Mouse (Mus musculus) midbrain, embryonic 14.5 days (tissue): ENCODE results near the gene Naa25. TPM values are rescaled to one million over a fixed set of nuclear protein-coding genes. Genes with fewer than 3 reads are reported as not detected.
A peak's percentile ranks its signal among the peaks of the same experiment; 100 is the strongest.

Experiments
- ATAC-seq: fragments of 200-750 bp; cut with Nextera tagmentation; 2 replicates; pipeline ENCODE4 v1.8.0; 2017; ENCODE audit warnings: moderate number of reproducible peaks, moderate library complexity; ENCODE audit not compliant: low FRiP score, low TSS enrichment
- DNase-seq: peaks from one replicate; pipeline ENCODE4 v3.0.0-alpha.2; 2015
- H3K27ac ChIP-seq: fragments of 300-500 bp; sonication (generic); replicated peaks from 2 replicates; pipeline ENCODE4 v1.5.1; 2014; ENCODE audit warnings: mild to moderate bottlenecking, low read depth, low read length, moderate library complexity
- H3K27me3 ChIP-seq: fragments of 300-500 bp; sonication (generic); 2 replicates; pipeline ENCODE4 v1.6.1; 2014; ENCODE audit warnings: low read length, control low read depth, mixed read lengths; ENCODE audit not compliant: control insufficient read depth, insufficient read depth
- H3K36me3 ChIP-seq: fragments of 300-500 bp; sonication (generic); 2 replicates; pipeline ENCODE4 v1.6.1; 2014; ENCODE audit warnings: low read length, control low read depth; ENCODE audit not compliant: control insufficient read depth, insufficient read depth
- H3K4me1 ChIP-seq: fragments of 300-500 bp; sonication (generic); 2 replicates; pipeline ENCODE4 v1.6.1; 2014; ENCODE audit warnings: mild to moderate bottlenecking, antibody characterized with exemption, low read length, control low read depth; ENCODE audit not compliant: control insufficient read depth, insufficient read depth
- H3K4me2 ChIP-seq: fragments of 300-500 bp; sonication (generic); 2 replicates; pipeline ENCODE4 v1.6.1; 2014; ENCODE audit warnings: mild to moderate bottlenecking, low read length, moderate library complexity
- H3K4me3 ChIP-seq: fragments of 300-500 bp; sonication (generic); replicated peaks from 2 replicates; pipeline ENCODE4 v1.5.1; 2014; ENCODE audit warnings: low read depth, low read length
- H3K9ac ChIP-seq: fragments of 300-500 bp; sonication (generic); replicated peaks from 2 replicates; pipeline ENCODE4 v1.6.1; 2014; ENCODE audit warnings: mild to moderate bottlenecking, low read length, moderate library complexity
- H3K9me3 ChIP-seq: fragments of 300-500 bp; sonication (generic); 2 replicates; pipeline ENCODE4 v1.6.1; 2016; ENCODE audit warnings: low read length, control low read depth, mixed read lengths; ENCODE audit not compliant: control insufficient read depth
- WGBS: fragments of 180-500 bp; shearing (Covaris S2); extraction: QIAGEN DNeasy Blood & Tissue Kit; methylation state at CpG from one replicate; pipeline ENCODE4 v1.1.7; 2014; 5-methylcytosine and 5-hydroxymethylcytosine counted together
- polyA plus RNA-seq: library from polyadenylated mRNA; unstranded; fragments of >200 nt; fragmentation: Nextera tagmentation; extraction: Ambion mirVana; gene quantifications from 2 replicates; pipeline ENCODE4 v1.2.1, GENCODE M21; 2014

Gene Naa25
- 42.9 and 60.7 TPM in 2 replicates for polyA plus RNA-seq

GRCm38 (mm10) chr5:121397187-121398145 is at the start of gene Naa25:
TSS of gene Naa25 (plus strand) at chr5:121397936.
- Histone ChIP-seq H3K27ac (peak within 1 kb of the TSS; percentile 68), H3K36me3 (peaks cover 6% of the 10 kb centered on the region; the same call in 1 of the 2 replicates), H3K27me3 (no peaks in the 10 kb centered on the region), H3K9me3 (no peaks in the 10 kb centered on the region), H3K9ac (peak within 1 kb of the TSS; percentile 78), H3K4me1 (peaks cover 8% of the 10 kb centered on the region), H3K4me2 (peak within 1 kb of the TSS; percentile 90), H3K4me3 (peak within 1 kb of the TSS; percentile 96)
- peak; percentile 100 for DNase-seq
- 9% methylated on average over 53 of the region's 53 CpGs for WGBS
- ATAC-seq = peak; percentile 95

GRCm38 (mm10) chr5:121359229-121359628 is 38.5 kb upstream of the Naa25 start:
- DNase-seq (no peak), ATAC-seq (no peak)
- peaks cover 99% of the 10 kb centered on the region for H3K36me3 ChIP-seq
- no peak overlapping the region for H3K4me3 ChIP-seq
- no peaks in the 10 kb centered on the region for H3K27me3 ChIP-seq
- no peak overlapping the region for H3K9ac ChIP-seq
- no peak overlapping the region for H3K4me2 ChIP-seq
- H3K9me3 ChIP-seq = no peaks in the 10 kb centered on the region
- no peaks in the 10 kb centered on the region for H3K4me1 ChIP-seq
- WGBS = 80% methylated on average over 9 of the region's 9 CpGs
- no peak overlapping the region for H3K27ac ChIP-seq

GRCm38 (mm10) chr5:121361696-121362095 is 36.0 kb upstream of the Naa25 start:
- no peak for DNase-seq

GRCm38 (mm10) chr5:121363441-121363840 is 34.3 kb upstream of the Naa25 start:
- Histone ChIP-seq H3K4me2 (no peak overlapping the region), H3K9ac (no peak overlapping the region), H3K27ac (no peak overlapping the region), H3K9me3 (no peaks in the 10 kb centered on the region), H3K4me1 (no peaks in the 10 kb centered on the region), H3K36me3 (peaks cover 99% of the 10 kb centered on the region), H3K4me3 (no peak overlapping the region), H3K27me3 (no peaks in the 10 kb centered on the region)
- no peak for DNase-seq
- no peak for ATAC-seq
- WGBS = 91% methylated on average over 7 of the region's 7 CpGs

More at GRCm38 (mm10) chr5:121361696-121362095, 36.0 kb upstream of the Naa25 start:
- ATAC-seq = no peak
- peaks cover 100% of the 10 kb centered on the region for H3K36me3 ChIP-seq
- no peak overlapping the region for H3K4me2 ChIP-seq
- no peak overlapping the region for H3K9ac ChIP-seq
- no peaks in the 10 kb centered on the region for H3K27me3 ChIP-seq
- no peaks in the 10 kb centered on the region for H3K9me3 ChIP-seq
- no peak overlapping the region for H3K4me3 ChIP-seq
- no peaks in the 10 kb centered on the region for H3K4me1 ChIP-seq
- H3K27ac ChIP-seq = no peak overlapping the region
- 88% methylated on average over 5 of the region's 5 CpGs for WGBS

- Histone ChIP-seq H3K9ac (no peak overlapping the region), H3K4me2 (no peak overlapping the region), H3K27me3 (no peaks in the 10 kb centered on the region), H3K27ac (no peak overlapping the region), H3K9me3 (no peaks in the 10 kb centered on the region), H3K36me3 (peaks cover 94% of the 10 kb centered on the region), H3K4me3 (no peak overlapping the region), H3K4me1 (no peaks in the 10 kb centered on the region)
- ATAC-seq (no peak), DNase-seq (peak; percentile 32)
- WGBS = 79% methylated on average over 16 of the region's 16 CpGs
Measured at GRCm38 (mm10) chr5:121366449-121367225, 31.1 kb upstream of the Naa25 start.

- no peak overlapping the region for H3K9ac ChIP-seq
- H3K9me3 ChIP-seq = no peaks in the 10 kb centered on the region
- no peaks in the 10 kb centered on the region for H3K4me1 ChIP-seq
- ATAC-seq (no peak), DNase-seq (no peak)
- no peak overlapping the region for H3K4me2 ChIP-seq
- no peak overlapping the region for H3K4me3 ChIP-seq
- H3K36me3 ChIP-seq = peaks cover 94% of the 10 kb centered on the region
- WGBS = 87% methylated on average over 4 of the region's 4 CpGs
- H3K27ac ChIP-seq = no peak overlapping the region
- H3K27me3 ChIP-seq = no peaks in the 10 kb centered on the region
Measured at GRCm38 (mm10) chr5:121367255-121367654, 30.5 kb upstream of the Naa25 start.

GRCm38 (mm10) chr5:121371712-121372111 is 26.0 kb upstream of the Naa25 start:
- Histone ChIP-seq H3K4me3 (no peak overlapping the region), H3K9ac (no peak overlapping the region), H3K36me3 (peaks cover 91% of the 10 kb centered on the region), H3K9me3 (no peaks in the 10 kb centered on the region), H3K27me3 (no peaks in the 10 kb centered on the region), H3K27ac (no peak overlapping the region), H3K4me2 (no peak overlapping the region), H3K4me1 (no peaks in the 10 kb centered on the region)
- ATAC-seq (no peak), DNase-seq (no peak)
- WGBS = 88% methylated on average over 6 of the region's 6 CpGs

GRCm38 (mm10) chr5:121374790-121375189 is 22.9 kb upstream of the Naa25 start:
- H3K36me3 ChIP-seq = peaks cover 91% of the 10 kb centered on the region
- no peak overlapping the region for H3K4me2 ChIP-seq
- no peaks in the 10 kb centered on the region for H3K4me1 ChIP-seq
- H3K4me3 ChIP-seq = no peak overlapping the region
- no peak for DNase-seq
- H3K9ac ChIP-seq = no peak overlapping the region
- no peaks in the 10 kb centered on the region for H3K27me3 ChIP-seq
- H3K27ac ChIP-seq = no peak overlapping the region
- ATAC-seq = no peak
- 90% methylated on average over 3 of the region's 3 CpGs for WGBS
- no peaks in the 10 kb centered on the region for H3K9me3 ChIP-seq
